Mouse (Mus musculus) lung, postnatal 0 days (tissue): ENCODE measurements around the gene Rgs3.

Source experiments
- CTCF ChIP-seq: IDR thresholded peaks from 2 replicates; pipeline ENCODE4 v1.5.1; 2016; ENCODE audit warnings: antibody characterized with exemption, mild to moderate bottlenecking
- EP300 ChIP-seq: IDR thresholded peaks from 2 replicates; pipeline ENCODE4 v1.6.1; 2016; ENCODE audit warnings: antibody characterized with exemption, mild to moderate bottlenecking, control low read depth

- TF ChIP-seq CTCF (no peak), EP300 (no peak)
Measured at GRCm38 (mm10) chr4:62744985-62745638, 185.5 kb downstream of the Rgs3 start.
